Mouse (Mus musculus) midbrain, embryonic 13.5 days (tissue): Measurements from ENCODE around the gene Eps15l1. TPM values are rescaled to one million over a fixed set of nuclear protein-coding genes. Genes with fewer than 3 reads are reported as not detected.

ENCODE experiments used
- ATAC-seq: fragments of 200-750 bp; cut with Nextera tagmentation; 2 replicates; pipeline ENCODE4 v1.8.0; 2017; ENCODE audit warnings: mild to moderate bottlenecking, moderate TSS enrichment, moderate library complexity
- H3K27ac ChIP-seq: fragments of 300-500 bp; sonication (generic); 2 replicates; pipeline ENCODE4 v1.5.1; 2015; ENCODE audit warnings: inconsistent platforms, mild to moderate bottlenecking, moderate library complexity
- H3K27me3 ChIP-seq: fragments of 300-500 bp; sonication (generic); 2 replicates; pipeline ENCODE4 v1.6.1; 2015; ENCODE audit warnings: mild to moderate bottlenecking, inconsistent platforms
- H3K36me3 ChIP-seq: fragments of 300-500 bp; sonication (generic); 2 replicates; pipeline ENCODE4 v1.6.1; 2015; ENCODE audit warnings: mild to moderate bottlenecking, inconsistent platforms
- H3K4me1 ChIP-seq: fragments of 300-500 bp; sonication (generic); replicated peaks from 2 replicates; pipeline ENCODE4 v1.6.1; 2015; ENCODE audit warnings: inconsistent platforms
- H3K4me2 ChIP-seq: fragments of 300-500 bp; sonication (generic); replicated peaks from 2 replicates; pipeline ENCODE4 v1.6.1; 2015; ENCODE audit warnings: moderate library complexity, mild to moderate bottlenecking, inconsistent platforms
- H3K4me3 ChIP-seq: fragments of 300-500 bp; sonication (generic); replicated peaks from 2 replicates; pipeline ENCODE4 v1.5.1; 2015; ENCODE audit warnings: mild to moderate bottlenecking, inconsistent platforms
- H3K9ac ChIP-seq: fragments of 300-500 bp; sonication (generic); replicated peaks from 2 replicates; pipeline ENCODE4 v1.6.1; 2015; ENCODE audit warnings: mild to moderate bottlenecking, inconsistent platforms
- H3K9me3 ChIP-seq: fragments of 300-500 bp; sonication (generic); 2 replicates; pipeline ENCODE4 v1.6.1; 2016; ENCODE audit warnings: mild to moderate bottlenecking, inconsistent platforms
- WGBS: fragments of 180-500 bp; shearing (Covaris S2); methylation state at CpG from one replicate; pipeline ENCODE4 v1.1.7; 2015; 5-methylcytosine and 5-hydroxymethylcytosine counted together
- polyA plus RNA-seq: library from polyadenylated mRNA; unstranded; fragments of >200 nt; fragmentation: Nextera tagmentation; extraction: Ambion mirVana; gene quantifications from 2 replicates; pipeline ENCODE4 v1.2.1, GENCODE M21; 2015

The Eps15l1 gene
- polyA plus RNA-seq, 1 experiment from 2014 or later: 69.2 TPM

DNA sequence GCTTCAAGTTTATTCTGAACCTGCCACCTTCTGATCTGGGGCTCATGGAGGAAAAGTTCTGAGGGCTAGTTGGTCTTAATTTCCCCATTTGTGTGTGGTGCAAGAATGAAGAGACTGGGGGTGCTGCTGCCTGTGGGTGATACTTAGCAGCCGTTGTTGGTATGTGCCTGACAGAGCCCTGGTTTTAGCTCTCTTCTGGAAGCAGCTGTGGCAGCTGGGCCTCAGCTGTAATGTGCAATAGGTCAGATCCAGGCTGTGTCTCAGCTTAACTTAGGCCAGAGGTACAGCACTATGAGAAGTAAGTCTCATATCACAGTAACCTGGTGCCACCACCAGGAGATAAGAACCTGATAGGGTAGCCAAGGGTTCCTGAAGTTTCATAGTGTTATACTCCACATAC, 73.7 kb downstream of the Eps15l1 start:
- H3K9me3 ChIP-seq: no peaks in the 10 kb centered on the region
- H3K4me3 ChIP-seq: no peak overlapping the region
- no peak for ATAC-seq
- H3K36me3 ChIP-seq: peaks cover 64% of the 10 kb centered on the region
- no peak overlapping the region for H3K4me2 ChIP-seq
- H3K9ac ChIP-seq: no peak overlapping the region
- WGBS: 96% methylated on average over 1 of the region's 1 CpGs
- no peaks in the 10 kb centered on the region for H3K27me3 ChIP-seq
- no peaks in the 10 kb centered on the region for H3K4me1 ChIP-seq
- no peak overlapping the region for H3K27ac ChIP-seq

- no peak overlapping the region for H3K4me2 ChIP-seq
- H3K27me3 ChIP-seq: no peaks in the 10 kb centered on the region
- peaks cover 88% of the 10 kb centered on the region for H3K36me3 ChIP-seq
- ATAC-seq: no peak
- no peaks in the 10 kb centered on the region for H3K9me3 ChIP-seq
- no peak overlapping the region for H3K4me3 ChIP-seq
- H3K27ac ChIP-seq: no peak overlapping the region
- WGBS: 82% methylated on average over 4 of the region's 4 CpGs
- H3K9ac ChIP-seq: no peak overlapping the region
- no peaks in the 10 kb centered on the region for H3K4me1 ChIP-seq
Measured at GRCm38 (mm10) chr8:72343725-72344124, 77.5 kb downstream of the Eps15l1 start.

GRCm38 (mm10) chr8:72342556-72343300, 78.5 kb downstream of the Eps15l1 start:
- H3K27ac ChIP-seq: no peak overlapping the region
- 90% methylated on average over 5 of the region's 5 CpGs for whole genome bisulfite sequencing
- no peak overlapping the region for H3K4me2 ChIP-seq
- no peaks in the 10 kb centered on the region for H3K9me3 ChIP-seq
- H3K4me1 ChIP-seq: no peaks in the 10 kb centered on the region
- no peak overlapping the region for H3K4me3 ChIP-seq
- H3K9ac ChIP-seq: no peak overlapping the region
- peaks cover 93% of the 10 kb centered on the region for H3K36me3 ChIP-seq
- no peaks in the 10 kb centered on the region for H3K27me3 ChIP-seq
- ATAC-seq: no peak

DNA sequence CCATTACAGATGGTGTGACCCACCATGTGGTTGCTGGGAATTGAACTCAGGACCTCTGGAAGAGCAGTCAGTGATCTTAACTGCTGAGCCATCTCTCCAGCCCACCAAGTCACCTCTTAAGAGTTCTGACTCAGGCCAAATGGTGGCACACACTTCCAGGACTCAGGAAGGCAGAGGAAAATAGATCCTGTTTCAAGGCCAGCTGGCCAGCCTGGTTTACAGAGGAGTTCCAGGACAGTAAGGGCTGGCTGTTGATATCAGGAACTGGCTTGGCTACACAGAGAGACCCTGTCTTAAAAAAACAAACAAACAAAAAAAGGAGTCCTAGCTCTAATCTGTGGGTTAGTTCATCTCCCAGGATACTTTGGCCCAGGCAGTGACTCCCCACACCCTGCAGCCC, 84.2 kb downstream of the Eps15l1 start:
- no peaks in the 10 kb centered on the region for H3K9me3 ChIP-seq
- H3K27ac ChIP-seq: no peak overlapping the region
- H3K4me2 ChIP-seq: no peak overlapping the region
- H3K4me1 ChIP-seq: no peaks in the 10 kb centered on the region
- no peak overlapping the region for H3K4me3 ChIP-seq
- no peaks in the 10 kb centered on the region for H3K27me3 ChIP-seq
- peaks cover 65% of the 10 kb centered on the region for H3K36me3 ChIP-seq
- H3K9ac ChIP-seq: no peak overlapping the region
- no peak for ATAC-seq

GRCm38 (mm10) chr8:72336273-72336672, 85.0 kb downstream of the Eps15l1 start:
- Histone ChIP-seq H3K9ac (no peak overlapping the region), H3K4me2 (no peak overlapping the region), H3K27me3 (no peaks in the 10 kb centered on the region), H3K27ac (no peak overlapping the region), H3K4me3 (no peak overlapping the region), H3K9me3 (no peaks in the 10 kb centered on the region), H3K4me1 (no peaks in the 10 kb centered on the region), H3K36me3 (peaks cover 58% of the 10 kb centered on the region)
- 84% methylated on average over 2 of the region's 2 CpGs for WGBS
- ATAC-seq: no peak

- H3K36me3 ChIP-seq: peaks cover 37% of the 10 kb centered on the region
- no peak overlapping the region for H3K27ac ChIP-seq
- WGBS: 79% methylated on average over 4 of the region's 4 CpGs
- H3K9ac ChIP-seq: no peak overlapping the region
- no peak overlapping the region for H3K4me3 ChIP-seq
- no peak for ATAC-seq
- H3K27me3 ChIP-seq: no peaks in the 10 kb centered on the region
- H3K4me2 ChIP-seq: no peak overlapping the region
- H3K9me3 ChIP-seq: no peaks in the 10 kb centered on the region
- no peaks in the 10 kb centered on the region for H3K4me1 ChIP-seq
Measured at GRCm38 (mm10) chr8:72334144-72334641, 87.1 kb downstream of the Eps15l1 start.

GRCm38 (mm10) chr8:72333429-72334143, 87.7 kb downstream of the Eps15l1 start:
- WGBS: 51% methylated on average over 3 of the region's 3 CpGs

GRCm38 (mm10) chr8:72331631-72332030, 89.6 kb downstream of the Eps15l1 start:
- Histone ChIP-seq H3K9me3 (no peaks in the 10 kb centered on the region), H3K27me3 (no peaks in the 10 kb centered on the region), H3K27ac (no peak overlapping the region), H3K4me2 (no peak overlapping the region), H3K4me1 (no peaks in the 10 kb centered on the region), H3K9ac (no peak overlapping the region), H3K36me3 (peaks cover 14% of the 10 kb centered on the region), H3K4me3 (no peak overlapping the region)
- no peak for ATAC-seq
- WGBS: 97% methylated on average over 4 of the region's 4 CpGs

More at GRCm38 (mm10) chr8:72333429-72334143, 87.7 kb downstream of the Eps15l1 start:
- H3K4me3 ChIP-seq: no peak overlapping the region
- no peak; the same call in 1 of the 2 replicates for ATAC-seq
- H3K4me2 ChIP-seq: no peak overlapping the region
- no peak overlapping the region for H3K27ac ChIP-seq
- no peaks in the 10 kb centered on the region for H3K9me3 ChIP-seq
- peaks cover 31% of the 10 kb centered on the region for H3K36me3 ChIP-seq
- no peaks in the 10 kb centered on the region for H3K27me3 ChIP-seq
- no peaks in the 10 kb centered on the region for H3K4me1 ChIP-seq
- H3K9ac ChIP-seq: no peak overlapping the region

DNA sequence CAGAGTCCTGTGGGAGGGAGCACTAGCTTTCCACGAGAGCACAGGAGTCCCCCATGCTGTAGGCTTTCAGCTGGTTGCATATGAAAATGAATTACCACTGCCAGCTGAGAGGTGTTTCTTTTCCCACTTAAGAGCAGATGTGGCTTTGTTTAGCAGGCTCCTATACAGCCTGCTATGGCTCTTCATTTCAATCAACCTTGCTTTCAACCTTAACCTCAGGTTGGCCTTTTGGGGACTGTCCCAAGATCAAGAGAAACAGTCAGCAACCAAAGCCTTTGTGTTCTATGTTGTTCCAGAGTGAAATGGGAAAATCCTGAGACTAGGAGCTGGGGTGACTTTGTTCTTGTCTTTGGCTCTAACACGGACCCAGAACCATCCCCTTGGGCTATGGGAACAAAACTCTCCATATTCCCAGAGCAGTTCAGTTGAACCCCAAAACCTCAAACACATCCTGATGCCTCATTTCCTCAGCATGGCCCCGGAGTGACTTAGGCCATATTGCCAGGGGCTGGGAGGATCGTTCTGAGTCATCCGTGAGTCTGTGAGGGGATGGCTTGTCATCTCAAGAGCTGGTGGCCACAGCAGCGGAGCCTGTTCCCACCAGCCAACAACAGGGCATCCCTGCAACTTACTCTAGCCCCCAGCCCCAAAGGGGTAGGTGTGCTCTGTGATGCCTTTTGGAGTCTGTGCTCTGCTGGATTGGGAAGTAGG, 90.3 kb downstream of the Eps15l1 start:
- Histone ChIP-seq H3K4me3 (no peak overlapping the region), H3K27me3 (no peaks in the 10 kb centered on the region), H3K4me1 (no peaks in the 10 kb centered on the region), H3K36me3 (peaks cover 11% of the 10 kb centered on the region), H3K27ac (no peak overlapping the region), H3K9me3 (no peaks in the 10 kb centered on the region), H3K9ac (no peak overlapping the region), H3K4me2 (no peak overlapping the region)
- WGBS: 84% methylated on average over 6 of the region's 6 CpGs
- ATAC-seq: no peak

DNA sequence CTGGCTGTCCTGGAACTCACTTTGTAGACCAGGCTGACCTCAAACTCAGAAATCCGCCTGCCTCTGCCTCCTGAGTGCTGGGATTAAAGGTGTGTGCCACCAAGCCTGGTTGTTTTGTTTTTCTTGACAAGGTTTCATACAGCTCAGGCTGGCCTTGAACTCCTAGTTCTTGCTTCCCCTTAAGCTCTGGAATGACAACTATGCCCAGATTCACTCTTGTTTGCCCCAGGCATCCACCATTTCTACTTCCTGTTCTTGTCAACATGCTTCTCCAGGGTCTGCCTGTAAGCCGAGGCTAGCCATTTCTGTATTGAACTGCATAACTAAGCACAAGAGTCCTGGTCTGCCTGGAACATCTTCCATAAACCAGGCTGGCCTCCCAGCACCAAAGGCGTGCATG, 92.1 kb downstream of the Eps15l1 start:
- WGBS: 98% methylated on average over 3 of the region's 3 CpGs
- Histone ChIP-seq H3K9ac (no peak overlapping the region), H3K4me2 (no peak overlapping the region), H3K4me1 (no peaks in the 10 kb centered on the region), H3K36me3 (no peaks in the 10 kb centered on the region), H3K27ac (no peak overlapping the region), H3K9me3 (no peaks in the 10 kb centered on the region), H3K27me3 (0 out of 2 replicates have a peak, but pooled peaks cover 6% of the 10 kb centered on the region), H3K4me3 (no peak overlapping the region)
- no peak for ATAC-seq

DNA sequence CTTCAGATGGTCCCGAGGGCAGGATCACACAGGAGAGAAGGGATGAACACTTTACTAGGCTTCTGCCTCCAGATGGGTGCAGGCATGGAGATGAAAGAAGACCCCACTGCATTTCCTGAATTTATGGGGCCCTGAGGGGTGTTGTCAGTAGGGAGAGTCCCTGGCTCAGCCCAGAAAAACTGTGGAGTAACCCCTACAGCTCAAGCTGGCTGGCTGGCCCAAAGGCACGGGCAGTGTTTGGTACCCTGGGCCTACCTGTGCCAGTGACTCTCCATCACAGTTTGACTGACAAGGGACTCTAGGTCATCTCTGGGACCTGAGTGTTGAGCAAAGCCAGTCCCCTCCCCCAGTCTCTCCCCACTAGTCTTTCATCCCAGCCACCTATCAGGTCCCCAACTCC, 96.6 kb downstream of the Eps15l1 start:
- 81% methylated on average over 2 of the region's 2 CpGs for WGBS
- no peak for ATAC-seq

More for the DNA sequence above, 96.6 kb downstream of the Eps15l1 start:
- Histone ChIP-seq H3K9me3 (no peaks in the 10 kb centered on the region), H3K27me3 (peaks cover 44% of the 10 kb centered on the region), H3K36me3 (no peaks in the 10 kb centered on the region), H3K4me2 (no peak overlapping the region), H3K4me3 (no peak overlapping the region), H3K9ac (no peak overlapping the region), H3K27ac (no peak overlapping the region), H3K4me1 (peaks cover 7% of the 10 kb centered on the region)
